Mouse (Mus musculus) 3T3-L1 (cell line): ENCODE results near the gene Bcl2l1.

ENCODE experiments used
- DNase-seq: peaks from one replicate; pipeline ENCODE4 v3.0.0-alpha.2; 2015; ENCODE audit warnings: low read depth, low spot score

The Bcl2l1 gene

DNA sequence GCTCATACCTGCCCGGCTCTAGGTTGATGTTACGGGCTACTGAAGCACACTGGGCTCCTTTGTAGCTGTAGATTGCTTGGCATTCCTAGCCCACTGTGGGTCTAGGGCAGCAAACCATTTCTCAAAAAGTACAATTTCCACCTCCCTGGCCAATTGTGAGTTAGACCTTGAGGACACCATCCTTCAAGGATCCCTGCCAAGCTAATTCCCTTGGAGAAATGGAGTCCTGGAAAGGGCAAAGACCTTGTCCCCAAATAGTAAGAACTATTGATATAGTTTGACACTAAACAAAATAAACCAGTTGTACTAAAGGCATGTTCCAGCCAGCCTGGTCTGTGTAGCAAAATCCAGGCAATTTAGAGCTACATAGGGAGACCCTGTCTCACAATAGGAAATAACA, 93.2 kb downstream of the Bcl2l1 start:
- DNase-seq = peak; percentile 68

- peak; percentile 62 for DNase-seq
These were observed 94.0 kb downstream of the Bcl2l1 start for GRCm38 (mm10) chr2:152737306-152738221.

- DNase-seq = peak; percentile 58
These were observed 94.8 kb downstream of the Bcl2l1 start for GRCm38 (mm10) chr2:152736748-152737147.

- DNase-seq = peak; percentile 99
These were observed 95.4 kb downstream of the Bcl2l1 start, which contains the start of gene Id1 for GRCm38 (mm10) chr2:152736090-152736601. Gene Id1 (plus strand): TSS chr2:152736251.

DNA sequence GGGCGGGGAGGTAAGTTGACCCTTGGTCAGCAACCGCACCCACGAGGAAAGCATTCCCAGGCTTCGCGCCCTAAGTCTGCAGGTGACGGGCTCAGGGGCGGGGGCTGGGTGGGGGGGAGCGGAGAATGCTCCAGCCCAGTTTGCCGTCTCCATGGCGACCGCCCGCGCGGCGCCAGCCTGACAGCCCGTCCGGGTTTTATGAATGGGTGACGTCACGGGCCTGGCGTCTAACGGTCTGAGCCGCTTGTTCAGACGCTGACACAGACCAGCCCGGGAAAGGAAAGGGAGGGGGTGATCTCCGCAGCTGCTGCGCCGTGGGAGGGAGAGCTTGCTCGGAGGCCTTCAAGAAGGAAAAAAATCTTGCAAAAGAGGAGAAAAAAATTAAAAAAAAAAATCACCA, 96.5 kb downstream of the Bcl2l1 start:
- peak; percentile 98 for DNase-seq

DNA sequence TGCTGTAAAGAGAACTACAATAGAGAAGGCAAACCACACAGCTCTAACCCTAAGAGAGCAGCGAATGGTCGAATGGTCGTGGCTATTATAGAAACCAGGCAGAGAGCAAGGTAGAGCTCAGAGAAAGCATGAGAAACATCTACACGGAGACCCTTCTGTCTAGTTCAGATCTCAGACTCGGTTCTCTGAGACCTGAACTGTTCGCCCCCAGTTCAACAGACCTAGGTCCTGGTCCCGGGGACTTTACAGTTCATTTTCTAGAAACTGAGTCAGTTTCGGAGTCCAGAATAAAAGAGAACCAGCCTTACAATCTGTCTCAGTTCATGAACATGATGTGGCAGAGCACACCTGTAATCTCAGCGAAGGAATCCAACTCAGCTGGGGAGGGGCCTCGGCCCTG, 97.0 kb downstream of the Bcl2l1 start:
- no peak for DNase-seq

DNA sequence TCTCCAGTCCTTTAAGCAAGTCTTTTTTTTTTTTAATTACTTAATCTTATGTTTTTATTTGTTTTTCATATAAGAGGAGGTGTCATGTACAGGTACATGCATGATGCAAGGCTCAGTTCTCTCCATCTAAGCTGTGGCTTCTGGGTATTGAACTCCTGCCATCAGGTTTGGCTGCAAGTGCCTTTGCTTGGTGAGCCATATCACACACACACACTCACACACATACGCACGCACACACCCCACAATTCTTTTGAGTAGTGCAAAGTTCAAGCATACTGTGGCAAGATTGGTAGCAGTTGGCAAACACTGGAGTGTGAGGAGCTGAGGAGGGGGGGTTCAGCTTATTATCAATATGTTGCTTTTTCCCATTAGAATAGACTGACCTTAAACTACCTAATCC, 98.3 kb downstream of the Bcl2l1 start:
- no peak for DNase-seq
